Mouse (Mus musculus) kidney, adult 2 months (tissue): Measurements from ENCODE around the gene Atxn10. TPM values are rescaled to one million over a fixed set of nuclear protein-coding genes. Genes with fewer than 3 reads are reported as not detected.

Source experiments
- DNase-seq: peaks from one replicate; pipeline ENCODE4 v3.0.0; 2021
- H3K27ac ChIP-seq: fragments of 200-500 bp; 2 replicates; pipeline ENCODE4 v1.5.1; 2012; ENCODE audit warnings: low read depth, low read length, control low read depth, inconsistent platforms; ENCODE audit not compliant: insufficient read depth
- H3K27me3 ChIP-seq: fragments of 200-500 bp; replicated peaks from 2 replicates; pipeline ENCODE4 v1.6.1; 2012; ENCODE audit warnings: mild to moderate bottlenecking, moderate library complexity, low read length, inconsistent platforms; ENCODE audit not compliant: control insufficient read depth, insufficient read depth
- H3K36me3 ChIP-seq: fragments of 200-500 bp; 2 replicates; pipeline ENCODE4 v1.6.1; 2012; ENCODE audit warnings: mild to moderate bottlenecking, moderate library complexity, low read length, inconsistent platforms; ENCODE audit not compliant: control insufficient read depth, insufficient read depth
- H3K4me1 ChIP-seq: fragments of 200-500 bp; 2 replicates; pipeline ENCODE4 v1.6.1; 2011; ENCODE audit warnings: low read length; ENCODE audit not compliant: control insufficient read depth, insufficient read depth
- H3K4me3 ChIP-seq: fragments of 200-500 bp; 2 replicates; pipeline ENCODE4 v1.5.1; 2011; ENCODE audit warnings: mild to moderate bottlenecking, low read depth, low read length, control low read depth; ENCODE audit not compliant: insufficient read depth
- CTCF ChIP-seq: fragments of 200-500 bp; conservative IDR thresholded peaks from 2 replicates; pipeline ENCODE4 v1.5.1; 2011; ENCODE audit warnings: low read depth, mild to moderate bottlenecking, control low read depth, low read length, moderate library complexity, mixed read lengths; ENCODE audit not compliant: insufficient read depth, insufficient read length
- POLR2A ChIP-seq: fragments of 200-500 bp; IDR thresholded peaks from one replicate; pipeline ENCODE4 v1.6.1; 2011; ENCODE audit warnings: low read depth, low read length, control low read depth
- WGBS: fragments of 180-500 bp; shearing (Covaris S2); methylation state at CpG from one replicate; pipeline ENCODE4 v1.1.7; 2018; 5-methylcytosine and 5-hydroxymethylcytosine counted together
- polyA plus RNA-seq: library from polyadenylated mRNA; depleted of rRNA; stranded (reverse); fragments of >200 nt; gene quantifications from 2 replicates; pipeline ENCODE4 v1.2.3, GENCODE M21; 2012

Gene Atxn10
- polyA plus RNA-seq, 1 experiment: 68.2 TPM

DNA sequence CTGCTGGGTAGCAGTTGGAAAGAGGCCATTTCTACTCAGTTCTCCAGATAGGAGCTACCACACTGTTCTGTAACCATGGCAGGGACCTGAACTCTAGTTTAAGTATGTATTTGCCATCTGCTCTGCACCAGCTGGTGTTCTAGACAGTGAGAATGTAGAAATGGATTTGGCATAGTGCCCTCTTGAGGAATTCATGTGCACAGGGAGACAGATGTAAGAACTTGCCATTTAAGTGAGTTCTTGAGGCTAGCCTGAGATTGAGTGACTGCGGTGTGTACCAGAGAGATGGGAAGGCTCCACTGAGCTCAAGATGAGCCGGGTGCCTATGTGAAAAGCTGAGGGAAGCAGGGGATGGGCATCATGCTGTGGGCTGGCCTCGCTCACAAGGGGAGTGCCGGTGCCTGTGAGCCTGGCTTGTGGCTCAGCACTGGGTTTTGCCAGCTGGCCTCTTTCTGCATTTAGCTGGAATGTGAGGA is 67.2 kb downstream of the Atxn10 start:
- Histone ChIP-seq H3K4me1 (no peaks in the 10 kb centered on the region), H3K27ac (no peak overlapping the region), H3K4me3 (no peak overlapping the region), H3K27me3 (no peaks in the 10 kb centered on the region), H3K36me3 (no peaks in the 10 kb centered on the region; the same call in 1 of the 2 replicates)
- no peak for TF ChIP-seq CTCF
- DNase-seq: peak; percentile 7
- WGBS: 88% methylated on average over 4 of the region's 4 CpGs

- WGBS: 66% methylated on average over 4 of the region's 4 CpGs
- H3K4me1 ChIP-seq: no peaks in the 10 kb centered on the region
- no peak for DNase-seq
Observed at GRCm38 (mm10) chr15:85404739-85405138, 68.7 kb downstream of the Atxn10 start.

GRCm38 (mm10) chr15:85405567-85405966 is 69.5 kb downstream of the Atxn10 start:
- no peaks in the 10 kb centered on the region; the same call in 1 of the 2 replicates for H3K36me3 ChIP-seq
- H3K27ac ChIP-seq: no peak overlapping the region
- DNase-seq: no peak
- H3K4me3 ChIP-seq: no peak overlapping the region
- H3K27me3 ChIP-seq: no peaks in the 10 kb centered on the region
- no peak for TF ChIP-seq CTCF
- no peak for TF ChIP-seq POLR2A
- 87% methylated on average over 3 of the region's 3 CpGs for WGBS
- no peaks in the 10 kb centered on the region for H3K4me1 ChIP-seq

More at GRCm38 (mm10) chr15:85404739-85405138, 68.7 kb downstream of the Atxn10 start:
- TF ChIP-seq CTCF: no peak
- TF ChIP-seq POLR2A: no peak
- Histone ChIP-seq H3K4me3 (no peak overlapping the region), H3K27me3 (no peaks in the 10 kb centered on the region), H3K27ac (no peak overlapping the region), H3K36me3 (no peaks in the 10 kb centered on the region; the same call in 1 of the 2 replicates)

- H3K4me1 ChIP-seq: no peaks in the 10 kb centered on the region
- no peaks in the 10 kb centered on the region for H3K27me3 ChIP-seq
- no peaks in the 10 kb centered on the region; the same call in 1 of the 2 replicates for H3K36me3 ChIP-seq
- TF ChIP-seq POLR2A (no peak), CTCF (no peak)
- no peak for DNase-seq
- WGBS: 65% methylated on average over 1 of the region's 1 CpGs
- no peak overlapping the region for H3K4me3 ChIP-seq
- no peak overlapping the region for H3K27ac ChIP-seq
Observed at GRCm38 (mm10) chr15:85406846-85407245, 70.8 kb downstream of the Atxn10 start.

- Histone ChIP-seq H3K4me1 (no peaks in the 10 kb centered on the region), H3K27ac (no peak overlapping the region), H3K4me3 (no peak overlapping the region), H3K36me3 (no peaks in the 10 kb centered on the region; the same call in 1 of the 2 replicates), H3K27me3 (no peaks in the 10 kb centered on the region)
- no peak for DNase-seq
- WGBS: 85% methylated on average over 3 of the region's 3 CpGs
- TF ChIP-seq POLR2A: no peak
- TF ChIP-seq CTCF: no peak
Observed at GRCm38 (mm10) chr15:85407342-85407741, 71.3 kb downstream of the Atxn10 start.

DNA sequence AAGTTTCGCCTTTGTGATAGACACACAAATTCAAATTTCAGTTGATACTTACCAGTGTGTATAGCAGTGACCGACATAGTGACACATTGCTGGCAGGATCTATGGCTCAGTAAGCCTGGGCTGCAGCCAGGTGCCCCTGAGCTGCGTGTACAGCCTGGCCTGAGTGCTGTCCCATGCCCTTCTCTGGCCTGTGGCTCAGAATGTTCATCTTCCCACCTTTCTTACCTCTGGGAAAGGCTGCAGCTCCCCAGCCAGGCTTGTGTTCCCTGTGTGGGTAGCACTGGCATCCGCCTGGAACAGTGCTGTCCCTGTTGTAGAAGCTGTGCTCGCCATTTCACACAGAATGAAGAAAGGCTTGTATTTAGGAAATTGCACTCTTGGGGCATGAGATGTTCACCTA is 72.7 kb downstream of the Atxn10 start:
- TF ChIP-seq POLR2A: no peak
- TF ChIP-seq CTCF: no peak
- Histone ChIP-seq H3K27ac (no peak overlapping the region), H3K4me1 (no peaks in the 10 kb centered on the region), H3K4me3 (no peak overlapping the region), H3K27me3 (no peaks in the 10 kb centered on the region), H3K36me3 (no peaks in the 10 kb centered on the region; the same call in 1 of the 2 replicates)
- 80% methylated on average over 5 of the region's 5 CpGs for WGBS
- DNase-seq: no peak

GRCm38 (mm10) chr15:85409245-85409783 is 73.3 kb downstream of the Atxn10 start:
- TF ChIP-seq CTCF: no peak
- TF ChIP-seq POLR2A: no peak
- Histone ChIP-seq H3K36me3 (no peaks in the 10 kb centered on the region; the same call in 1 of the 2 replicates), H3K27ac (no peak overlapping the region), H3K4me3 (no peak overlapping the region), H3K4me1 (no peaks in the 10 kb centered on the region), H3K27me3 (no peaks in the 10 kb centered on the region)
- no peak for DNase-seq
- WGBS: 69% methylated on average over 8 of the region's 8 CpGs
